Mouse (Mus musculus) small intestine, adult 2 months (tissue): ENCODE measurements around the gene Gpr88. TPM values are rescaled to one million over a fixed set of nuclear protein-coding genes. Genes with fewer than 3 reads are reported as not detected.

Source experiments
- H3K27ac ChIP-seq: fragments of 200-500 bp; 2 replicates; pipeline ENCODE4 v1.5.1; 2012; ENCODE audit warnings: low read depth, low read length, control low read depth, inconsistent platforms; ENCODE audit not compliant: insufficient read depth
- H3K27me3 ChIP-seq: fragments of 200-500 bp; 2 replicates; pipeline ENCODE4 v1.6.1; 2012; ENCODE audit warnings: mild to moderate bottlenecking, moderate library complexity, low read length, inconsistent platforms; ENCODE audit not compliant: control insufficient read depth, insufficient read depth
- H3K36me3 ChIP-seq: fragments of 200-500 bp; 2 replicates; pipeline ENCODE4 v1.6.1; 2012; ENCODE audit warnings: mild to moderate bottlenecking, low read length, control low read depth, inconsistent platforms; ENCODE audit not compliant: control insufficient read depth, insufficient read depth
- H3K4me1 ChIP-seq: fragments of 200-500 bp; 2 replicates; pipeline ENCODE4 v1.6.1; 2012; ENCODE audit warnings: low read length, inconsistent platforms, mixed read lengths; ENCODE audit not compliant: control insufficient read depth, insufficient read depth, insufficient read length
- H3K4me3 ChIP-seq: fragments of 200-500 bp; 2 replicates; pipeline ENCODE4 v1.5.1; 2012; ENCODE audit warnings: low read depth, mild to moderate bottlenecking, control low read depth, inconsistent platforms, low read length, moderate library complexity
- CTCF ChIP-seq: fragments of 200-500 bp; IDR thresholded peaks from 2 replicates; pipeline ENCODE4 v1.5.1; 2012; ENCODE audit warnings: low read depth, mild to moderate bottlenecking, control low read depth, inconsistent platforms, low read length, moderate library complexity, mixed read lengths; ENCODE audit not compliant: insufficient replicate concordance, insufficient read length; ENCODE audit errors: extremely low read depth
- POLR2A ChIP-seq: fragments of 200-500 bp; IDR thresholded peaks from 2 replicates; pipeline ENCODE4 v1.6.1; 2012; ENCODE audit warnings: low read depth, mild to moderate bottlenecking, control low read depth, inconsistent platforms, low read length, moderate library complexity
- WGBS: fragments of 180-500 bp; shearing (Covaris S2); methylation state at CpG from one replicate; pipeline ENCODE4 v1.1.7; 2018; 5-methylcytosine and 5-hydroxymethylcytosine counted together
- polyA plus RNA-seq: library from polyadenylated mRNA; depleted of rRNA; stranded (reverse); fragments of >200 nt; gene quantifications from 2 replicates; pipeline ENCODE4 v1.2.3, GENCODE M21; 2012

Gpr88 gene
- polyA plus RNA-seq, 1 experiment: 0.63 TPM

GRCm38 (mm10) chr3:116211639-116212038, 41.7 kb downstream of the Gpr88 start:
- Histone ChIP-seq H3K4me1 (peaks cover 2% of the 10 kb centered on the region; the same call in 1 of the 2 replicates), H3K27me3 (no peaks in the 10 kb centered on the region), H3K36me3 (no peaks in the 10 kb centered on the region), H3K4me3 (no peak overlapping the region), H3K27ac (no peak overlapping the region)
- 72% methylated on average over 5 of the region's 5 CpGs for WGBS
- TF ChIP-seq POLR2A: no peak
- no peak for TF ChIP-seq CTCF

GRCm38 (mm10) chr3:116210720-116211121, 42.6 kb downstream of the Gpr88 start:
- Histone ChIP-seq H3K4me3 (no peak overlapping the region), H3K4me1 (peaks cover 2% of the 10 kb centered on the region; the same call in 1 of the 2 replicates), H3K36me3 (no peaks in the 10 kb centered on the region), H3K27me3 (no peaks in the 10 kb centered on the region), H3K27ac (no peak overlapping the region)
- no peak for TF ChIP-seq POLR2A
- TF ChIP-seq CTCF: no peak
- 75% methylated on average over 8 of the region's 8 CpGs for WGBS

- Histone ChIP-seq H3K4me1 (peaks cover 2% of the 10 kb centered on the region; the same call in 1 of the 2 replicates), H3K4me3 (no peak overlapping the region), H3K27ac (no peak overlapping the region), H3K27me3 (no peaks in the 10 kb centered on the region), H3K36me3 (no peaks in the 10 kb centered on the region)
- TF ChIP-seq POLR2A (no peak), CTCF (no peak)
- 51% methylated on average over 8 of the region's 8 CpGs for WGBS
Observed at GRCm38 (mm10) chr3:116209214-116209613, 44.1 kb downstream of the Gpr88 start.

- no peak overlapping the region for H3K27ac ChIP-seq
Observed at GRCm38 (mm10) chr3:116206306-116206834, 46.9 kb downstream of the Gpr88 start.

GRCm38 (mm10) chr3:116205346-116206219, 47.7 kb downstream of the Gpr88 start:
- WGBS: 49% methylated on average over 13 of the region's 13 CpGs
- TF ChIP-seq POLR2A (no peak), CTCF (no peak)
- Histone ChIP-seq H3K27me3 (no peaks in the 10 kb centered on the region), H3K4me3 (no peak overlapping the region), H3K4me1 (peaks cover 2% of the 10 kb centered on the region; the same call in 1 of the 2 replicates), H3K27ac (peak overlapping the region; percentile 3; the same call in 1 of the 2 replicates), H3K36me3 (no peaks in the 10 kb centered on the region)

More at GRCm38 (mm10) chr3:116206306-116206834, 46.9 kb downstream of the Gpr88 start:
- Histone ChIP-seq H3K4me1 (peaks cover 2% of the 10 kb centered on the region; the same call in 1 of the 2 replicates), H3K36me3 (no peaks in the 10 kb centered on the region), H3K4me3 (no peak overlapping the region), H3K27me3 (no peaks in the 10 kb centered on the region)
- WGBS: 81% methylated on average over 8 of the region's 8 CpGs
- TF ChIP-seq POLR2A (no peak), CTCF (no peak)

- H3K27ac ChIP-seq: peak overlapping the region; percentile 73
Observed at GRCm38 (mm10) chr3:116204643-116205042, 48.7 kb downstream of the Gpr88 start.

GRCm38 (mm10) chr3:116203942-116204341, 49.4 kb downstream of the Gpr88 start:
- H3K27ac ChIP-seq: no peak overlapping the region
- no peaks in the 10 kb centered on the region for H3K36me3 ChIP-seq
- H3K4me1 ChIP-seq: no peaks in the 10 kb centered on the region
- no peak overlapping the region for H3K4me3 ChIP-seq
- H3K27me3 ChIP-seq: no peaks in the 10 kb centered on the region
- 15% methylated on average over 3 of the region's 3 CpGs for WGBS
- TF ChIP-seq POLR2A (no peak), CTCF (no peak)

More at GRCm38 (mm10) chr3:116204643-116205042, 48.7 kb downstream of the Gpr88 start:
- Histone ChIP-seq H3K27me3 (no peaks in the 10 kb centered on the region), H3K36me3 (no peaks in the 10 kb centered on the region), H3K4me1 (no peaks in the 10 kb centered on the region), H3K4me3 (no peak overlapping the region)
- no peak for TF ChIP-seq POLR2A
- no peak for TF ChIP-seq CTCF
- WGBS: 43% methylated on average over 9 of the region's 9 CpGs
